Mouse (Mus musculus) brain, embryonic 14.5 days (tissue): ENCODE results near the gene D1Pas1. TPM values are rescaled to one million over a fixed set of nuclear protein-coding genes. Genes with fewer than 3 reads are reported as not detected.
A peak's percentile ranks its signal among the peaks of the same experiment; 100 is the strongest.

Experiments
- DNase-seq: peaks from one replicate; pipeline ENCODE4 v3.0.0-alpha.2; 2011; ENCODE audit warnings: low read depth
- CTCF ChIP-seq: fragments of 200-500 bp; IDR thresholded peaks from 2 replicates; pipeline ENCODE4 v1.5.1; 2012; ENCODE audit warnings: inconsistent platforms, mild to moderate bottlenecking, moderate library complexity, borderline replicate concordance; ENCODE audit not compliant: insufficient read depth, insufficient read length; ENCODE audit errors: extremely low read depth
- POLR2A ChIP-seq: fragments of 200-500 bp; IDR thresholded peaks from 2 replicates; pipeline ENCODE4 v1.6.1; 2012; ENCODE audit warnings: mild to moderate bottlenecking, inconsistent platforms, borderline replicate concordance; ENCODE audit not compliant: poor library complexity, insufficient read depth, insufficient read length, severe bottlenecking; ENCODE audit errors: extremely low read depth
- polyA plus RNA-seq: library from polyadenylated mRNA; depleted of rRNA; stranded (reverse); fragments of >200 nt; gene quantifications from 2 replicates; pipeline ENCODE4 v1.2.3, GENCODE M21; 2012; rRNA removed

The D1Pas1 gene
- polyA plus RNA-seq, 1 experiment = 0.04 TPM

DNA sequence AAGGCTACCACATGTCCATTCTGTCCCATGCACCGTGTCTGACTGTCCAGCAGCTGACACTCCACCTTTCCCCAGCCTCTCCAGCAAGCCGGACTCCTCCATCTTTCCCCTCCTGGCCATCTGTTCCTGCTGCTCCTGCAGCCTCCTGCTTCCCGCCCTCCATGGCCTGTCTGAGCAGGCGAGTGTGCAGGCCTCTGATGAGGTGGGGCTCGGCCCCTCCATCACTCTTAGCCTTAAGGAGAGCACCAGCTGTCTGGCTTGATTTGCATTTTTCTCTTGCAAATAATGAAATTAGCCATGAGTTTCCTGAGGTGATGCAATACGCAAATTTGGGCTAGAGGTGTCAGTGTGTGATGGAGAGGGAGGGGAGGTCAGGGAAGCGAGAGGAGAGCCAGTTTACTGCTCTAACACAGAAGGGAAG lies 36.2 kb downstream of the D1Pas1 start:
- peak; percentile 76 for DNase-seq
- TF ChIP-seq POLR2A = no peak
- no peak for TF ChIP-seq CTCF

- no peak for TF ChIP-seq CTCF
- no peak for TF ChIP-seq POLR2A
- DNase-seq = no peak
Observed at GRCm38 (mm10) chr1:187004306-187004705, 37.1 kb downstream of the D1Pas1 start.

DNA sequence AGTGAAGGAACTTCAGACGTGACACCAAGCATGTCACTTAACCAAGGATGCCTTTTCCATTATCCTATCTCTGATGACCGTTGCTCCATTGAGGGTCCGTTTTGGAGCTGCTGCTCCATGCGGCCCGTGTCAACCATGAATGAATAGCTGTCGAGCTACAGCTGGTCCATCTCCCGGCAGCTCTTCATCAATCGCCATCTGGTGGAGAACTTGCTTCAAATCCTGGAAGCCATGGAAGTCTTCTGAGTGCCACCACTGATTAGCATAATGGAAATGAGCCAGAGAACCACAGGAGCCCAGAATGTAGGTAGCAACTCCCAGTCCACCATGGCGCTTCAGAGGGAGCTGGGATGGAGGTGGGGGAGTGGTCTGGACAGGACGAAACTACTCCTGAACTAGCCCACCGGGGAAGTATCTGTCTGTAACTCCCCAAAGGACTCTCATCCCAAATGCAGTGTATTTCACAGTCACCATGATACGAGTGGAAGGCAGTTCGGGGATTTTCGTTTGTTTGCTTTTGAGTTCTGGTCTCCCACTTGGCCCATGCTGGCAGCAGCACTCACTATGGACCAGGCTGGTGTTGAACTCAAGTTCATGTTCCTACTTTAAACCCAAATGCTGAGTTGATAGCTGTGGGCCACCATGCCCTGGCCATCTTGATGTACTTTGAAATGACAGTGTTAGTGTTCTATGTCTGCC lies 39.2 kb downstream of the D1Pas1 start:
- DNase-seq = no peak
- TF ChIP-seq POLR2A = no peak
- no peak for TF ChIP-seq CTCF

DNA sequence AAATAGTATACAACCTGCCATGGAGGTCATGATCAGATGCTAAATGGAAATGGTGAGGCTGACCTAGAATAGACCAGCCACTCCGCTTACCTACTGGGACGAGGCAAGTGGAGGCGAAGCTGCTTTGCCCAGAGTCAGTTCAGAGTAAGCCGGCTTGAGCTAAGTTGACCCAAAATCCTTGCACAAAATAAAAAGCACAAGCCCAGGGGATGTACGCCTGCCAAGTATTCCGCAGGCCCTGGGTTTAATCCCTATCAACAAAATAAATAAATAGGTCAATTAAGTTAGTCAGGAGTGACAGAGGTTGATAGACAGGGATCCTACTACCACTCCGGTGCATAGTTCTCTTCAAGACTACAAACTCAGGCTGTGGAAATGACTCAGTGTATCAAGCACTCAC lies 41.0 kb downstream of the D1Pas1 start:
- TF ChIP-seq POLR2A (no peak), CTCF (no peak)

DNA sequence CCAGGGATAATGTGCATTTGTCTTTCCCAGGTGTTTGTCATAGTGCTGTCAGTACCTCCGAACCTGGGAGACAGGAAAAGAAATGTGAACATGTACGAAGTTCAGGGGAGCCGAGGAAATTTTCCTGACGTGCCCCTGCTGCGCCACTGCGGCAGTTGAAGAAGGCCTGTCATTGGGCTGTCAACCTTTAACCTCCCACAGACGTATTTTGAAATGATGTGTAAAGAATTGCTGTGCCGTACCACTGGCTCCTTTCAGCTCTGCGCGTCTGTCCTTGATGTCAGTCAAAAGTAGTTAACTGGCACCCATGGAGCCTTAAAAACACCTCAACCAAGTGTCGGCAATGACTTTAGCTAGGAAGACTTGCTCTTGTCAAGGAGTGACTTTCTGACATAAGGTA lies 42.9 kb downstream of the D1Pas1 start:
- TF ChIP-seq POLR2A = no peak
- no peak for TF ChIP-seq CTCF
- DNase-seq = no peak

More for the DNA sequence above, 41.0 kb downstream of the D1Pas1 start:
- DNase-seq = no peak

DNA sequence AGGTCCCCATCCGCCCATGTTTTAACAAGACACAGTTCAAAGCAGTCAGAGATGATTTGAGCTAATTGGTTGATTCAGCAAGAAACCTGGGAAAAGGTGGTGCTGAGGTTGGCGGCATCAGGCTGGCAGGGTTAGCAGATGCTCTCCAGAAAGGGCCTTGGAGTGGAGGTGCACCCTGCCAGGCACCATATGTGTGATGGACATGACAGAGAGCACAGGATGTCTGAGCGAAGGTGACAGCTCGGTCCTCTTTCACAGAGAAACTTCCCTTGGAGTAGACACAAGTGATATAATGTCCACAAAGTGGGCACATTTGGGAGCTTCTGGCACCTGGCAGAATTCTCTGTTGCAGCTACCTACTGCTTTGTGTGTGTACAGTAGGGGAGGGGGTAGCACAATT lies 44.4 kb downstream of the D1Pas1 start:
- no peak for DNase-seq
- no peak for TF ChIP-seq POLR2A
- TF ChIP-seq CTCF = no peak

- DNase-seq = no peak
- no peak for TF ChIP-seq POLR2A
- TF ChIP-seq CTCF = no peak
Observed at GRCm38 (mm10) chr1:187014141-187014540, 46.9 kb downstream of the D1Pas1 start.

DNA sequence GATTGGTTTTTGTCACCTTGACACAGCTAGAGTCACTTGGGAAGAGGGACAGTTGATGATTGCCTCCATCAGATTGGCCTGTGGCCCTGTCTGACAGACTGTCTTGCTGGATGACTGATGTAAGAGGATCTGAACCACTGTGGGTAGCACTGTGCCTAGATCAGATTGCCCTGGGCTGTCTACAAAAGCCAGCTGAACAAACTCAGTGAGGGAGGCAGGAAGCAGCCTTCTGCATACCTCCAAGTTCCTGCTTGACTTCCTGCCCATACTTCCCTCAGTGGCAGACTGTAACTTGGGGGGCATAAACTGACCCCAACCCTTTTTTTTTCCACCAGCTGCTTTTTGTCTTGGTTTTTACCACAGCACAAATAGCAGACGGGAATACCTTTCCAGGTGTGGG lies 48.5 kb downstream of the D1Pas1 start:
- DNase-seq = no peak
- TF ChIP-seq CTCF (no peak), POLR2A (no peak)

GRCm38 (mm10) chr1:187016116-187016515 lies 48.9 kb downstream of the D1Pas1 start:
- no peak for TF ChIP-seq CTCF
- TF ChIP-seq POLR2A = no peak
- no peak for DNase-seq

DNA sequence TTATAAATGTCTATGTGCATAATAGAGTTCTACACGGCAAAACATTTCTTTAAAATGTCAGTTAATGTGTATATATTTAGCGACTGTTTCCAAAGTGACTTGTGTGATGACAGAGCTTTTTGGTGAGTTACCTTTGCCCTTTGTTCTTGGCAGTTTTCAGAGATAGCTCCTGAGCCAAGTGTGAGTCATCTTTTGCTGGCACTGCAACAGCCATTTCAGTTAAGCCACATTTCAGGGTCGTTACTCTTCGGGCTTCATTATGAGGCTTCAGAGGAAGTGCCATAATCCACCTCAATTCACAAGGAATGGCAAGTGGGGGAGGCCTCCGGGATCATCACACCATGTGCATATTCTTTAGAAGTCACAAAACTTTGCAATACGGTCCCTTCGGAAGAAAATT lies 52.8 kb downstream of the D1Pas1 start:
- no peak for TF ChIP-seq POLR2A
- TF ChIP-seq CTCF = no peak
- peak; percentile 15 for DNase-seq

Other genes starting within 250 kb of the D1Pas1 start
- gene Rrp15, start 218.1 kb upstream of the D1Pas1 start, polyA plus RNA-seq = 14.8 and 18.7 TPM in 2 replicates
- 0.83 and 0.96 TPM in 2 replicates for gene Spata17, start 248.0 kb downstream of the D1Pas1 start, polyA plus RNA-seq
- gene Gpatch2, start 248.1 kb downstream of the D1Pas1 start, polyA plus RNA-seq = 19.4 and 20.2 TPM in 2 replicates